In the genomic region with DNA sequence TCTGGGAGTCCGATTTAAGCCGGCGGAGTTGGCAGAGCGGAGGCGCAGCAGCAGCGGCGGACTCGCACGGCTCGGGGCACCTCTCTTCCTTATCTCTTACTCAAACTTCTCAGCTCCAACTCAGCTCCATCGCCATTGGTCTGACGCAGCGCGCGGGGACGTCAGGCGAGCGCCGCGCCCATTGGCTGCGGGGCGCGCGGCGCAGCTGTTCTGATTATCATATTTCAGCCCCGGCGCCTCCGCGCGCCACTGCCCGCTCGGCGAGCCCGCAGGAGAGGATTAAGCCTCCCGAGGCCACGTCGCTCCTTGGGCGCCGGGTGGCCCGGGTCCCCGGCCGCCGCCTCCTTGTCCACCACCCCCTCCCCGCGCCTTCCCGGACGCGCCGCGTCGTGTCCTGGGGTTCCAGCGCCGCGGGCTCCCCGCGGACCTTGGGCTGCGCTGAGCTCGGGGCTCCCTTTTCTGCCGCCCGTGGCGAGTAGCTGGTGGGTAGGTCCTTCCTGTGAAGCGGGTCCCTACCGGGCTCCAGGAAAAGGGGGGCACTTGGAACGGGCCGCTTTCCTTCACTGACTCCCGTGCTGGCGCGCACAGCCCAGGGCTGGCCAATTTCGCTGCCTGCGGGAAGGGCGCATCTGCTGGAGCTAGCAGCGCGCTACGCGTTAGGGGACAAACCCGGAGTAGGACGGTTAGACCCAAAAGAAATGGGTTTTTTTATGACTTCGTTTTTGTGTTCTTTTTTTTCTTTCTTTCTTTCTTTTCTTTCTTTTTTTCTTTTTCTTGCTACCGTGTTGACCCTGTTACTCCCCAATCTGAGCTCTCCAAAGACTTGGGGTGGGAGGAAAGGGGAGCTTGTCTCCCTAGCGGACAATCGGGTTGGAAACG, we compare ENCODE assay signal across 8 mouse cellular contexts. TPM values are rescaled to one million over a fixed set of nuclear protein-coding genes. Genes with fewer than 3 reads are reported as not detected.
DNase-seq lines count a peak whose midpoint lies in the region; ATAC-seq and TF ChIP-seq lines count a peak whose summit lies in the region.

A gene (minus strand): TSS at position 106 of the 879 bp plus-strand sequence.

- ATAC-seq in heart, postnatal 0 days (ENCODE audit: insufficient read depth, low read depth), result peak; percentile 86
- peak; percentile 95 for ATAC-seq in limb, embryonic 14.5 days (ENCODE audit: low FRiP score, low read depth)
- peak; percentile 95 for ATAC-seq in midbrain, embryonic 13.5 days
- ATAC-seq in activated CD4-positive, CD25-positive, alpha-beta regulatory T cell, adult 4 months, result no peak

- peak within 1 kb of the TSS; percentile 83 for H3K27ac ChIP-seq in forebrain, embryonic 10.5 days
- H3K27ac ChIP-seq in heart, postnatal 0 days (ENCODE audit: low read depth), result no peak within 1 kb of the TSS
- no peak within 1 kb of the TSS for H3K27ac ChIP-seq in limb, embryonic 14.5 days (replicated peaks; ENCODE audit: low read depth, low read length)
- H3K27ac ChIP-seq in midbrain, embryonic 13.5 days, result peak within 1 kb of the TSS; percentile 60; the same call in 1 of the 2 replicates

- H3K4me2 ChIP-seq in heart, postnatal 0 days (ENCODE audit: low read depth, low read length), result peak within 1 kb of the TSS; percentile 86
- H3K4me2 ChIP-seq in limb, embryonic 14.5 days (replicated peaks; ENCODE audit: low read depth, low read length, severe bottlenecking), result peak within 1 kb of the TSS; percentile 98
- peak within 1 kb of the TSS; percentile 87 for H3K4me2 ChIP-seq in midbrain, embryonic 13.5 days (replicated peaks)

- no peak for TF ChIP-seq POLR2A in limb, embryonic 14.5 days (IDR thresholded peaks at IDR 0.05; ENCODE audit: borderline replicate concordance, extremely low read depth, insufficient read depth, insufficient read length)

- H3K27me3 ChIP-seq in forebrain, embryonic 10.5 days (ENCODE audit: poor library complexity, severe bottlenecking), result peaks cover 100% of the 10 kb centered on the region
- H3K27me3 ChIP-seq in heart, postnatal 0 days (ENCODE audit: control insufficient read depth, insufficient read depth, low read length), result peaks cover 96% of the 10 kb centered on the region
- H3K27me3 ChIP-seq in limb, embryonic 14.5 days (ENCODE audit: control insufficient read depth, insufficient read depth, low read length), result peaks cover 95% of the 10 kb centered on the region
- H3K27me3 ChIP-seq in midbrain, embryonic 13.5 days, result peaks cover 87% of the 10 kb centered on the region

- peak; percentile 9 for DNase-seq in CD4-positive helper T cell, adult 2 months (ENCODE audit: low read depth, low spot score)
- peak; percentile 67 to 83 for DNase-seq in adrenal gland, adult (ENCODE audit: inconsistent age in 2 of 2, low spot score in 1 of 2)
- DNase-seq in forebrain, embryonic 10.5 days (ENCODE audit: extremely low spot score, low spot score), result peak; percentile 88
- peak; percentile 40 for DNase-seq in heart, postnatal 0 days (ENCODE audit: low spot score)
- peak; percentile 85 for DNase-seq in limb, embryonic 14.5 days (ENCODE audit: low spot score)
- DNase-seq in testis, postnatal 10 days (ENCODE audit: low spot score), result peak; percentile 59

- under 1% methylated on average over 80 of the region's 82 CpGs for WGBS in forebrain, embryonic 10.5 days
- WGBS in heart, postnatal 0 days, result 2% methylated on average over 68 of the region's 82 CpGs
- WGBS in limb, embryonic 14.5 days, result 3% methylated on average over 72 of the region's 82 CpGs
- WGBS in midbrain, embryonic 13.5 days, result 1% methylated on average over 62 of the region's 82 CpGs

- TF ChIP-seq EP300 in heart, postnatal 0 days (IDR thresholded peaks at IDR 0.05; ENCODE audit: low read depth), result no peak

- no peak for TF ChIP-seq CTCF in heart, postnatal 0 days (IDR thresholded peaks at IDR 0.05; ENCODE audit: low read depth)

- peak within 1 kb of the TSS; percentile 67 for H3K4me3 ChIP-seq in forebrain, embryonic 10.5 days
- H3K4me3 ChIP-seq in heart, postnatal 0 days (ENCODE audit: low read depth, low read length), result peak within 1 kb of the TSS; percentile 56
- H3K4me3 ChIP-seq in limb, embryonic 14.5 days (replicated peaks; ENCODE audit: low read length), result peak within 1 kb of the TSS; percentile 58
- peak within 1 kb of the TSS; percentile 54 for H3K4me3 ChIP-seq in midbrain, embryonic 13.5 days (replicated peaks)

- peaks cover 41% of the 10 kb centered on the region for H3K4me1 ChIP-seq in forebrain, embryonic 10.5 days
- H3K4me1 ChIP-seq in heart, postnatal 0 days (ENCODE audit: control insufficient read depth, insufficient read depth), result no peaks in the 10 kb centered on the region
- no peaks in the 10 kb centered on the region for H3K4me1 ChIP-seq in limb, embryonic 14.5 days (ENCODE audit: control insufficient read depth, insufficient read depth, low read length)
- H3K4me1 ChIP-seq in midbrain, embryonic 13.5 days (replicated peaks), result peaks cover 13% of the 10 kb centered on the region

- H3K9ac ChIP-seq in heart, postnatal 0 days (replicated peaks; ENCODE audit: low read depth, low read length), result no peak within 1 kb of the TSS
- peak within 1 kb of the TSS; percentile 48 for H3K9ac ChIP-seq in limb, embryonic 14.5 days (ENCODE audit: low read depth, low read length, severe bottlenecking)
- peak within 1 kb of the TSS; percentile 66 for H3K9ac ChIP-seq in midbrain, embryonic 13.5 days (replicated peaks)

- H3K9me3 ChIP-seq in forebrain, embryonic 10.5 days, result no peaks in the 10 kb centered on the region
- H3K9me3 ChIP-seq in heart, postnatal 0 days (replicated peaks; ENCODE audit: control insufficient read depth, low read length), result no peaks in the 10 kb centered on the region
- H3K9me3 ChIP-seq in limb, embryonic 14.5 days (ENCODE audit: control insufficient read depth, low read length), result no peaks in the 10 kb centered on the region
- no peaks in the 10 kb centered on the region for H3K9me3 ChIP-seq in midbrain, embryonic 13.5 days

- H3K36me3 ChIP-seq in forebrain, embryonic 10.5 days (replicated peaks), result no peaks in the 10 kb centered on the region
- no peaks in the 10 kb centered on the region for H3K36me3 ChIP-seq in heart, postnatal 0 days (replicated peaks; ENCODE audit: control insufficient read depth, insufficient read depth, low read length)
- H3K36me3 ChIP-seq in limb, embryonic 14.5 days (ENCODE audit: control insufficient read depth, insufficient read depth, low read length), result no peaks in the 10 kb centered on the region
- H3K36me3 ChIP-seq in midbrain, embryonic 13.5 days, result no peaks in the 10 kb centered on the region

RNA-seq across cellular contexts. Expression of the gene that starts here (rescaled TPM):
- polyA plus RNA-seq in forebrain, embryonic 10.5 days (2016; fragmentation: Nextera tagmentation; extraction: Ambion mirVana), result 9.5 and 9.6 TPM in 2 replicates
- total RNA-seq in heart, postnatal 0 days (2014; rRNA removed; ENCODE audit: low replicate concordance), result 1.5 TPM in 1 of 2 replicates, not detected in the other
- polyA plus RNA-seq in heart, postnatal 0 days (2015; fragmentation: Nextera tagmentation; extraction: Ambion mirVana), result 0.18 and 0.60 TPM in 2 replicates
- polyA plus RNA-seq in limb, embryonic 14.5 days (2012; rRNA removed), result 3.6 and 4.4 TPM in 2 replicates
- 1.4 and 1.7 TPM in 2 replicates for polyA plus RNA-seq in limb, embryonic 14.5 days (2014; fragmentation: Nextera tagmentation; extraction: Ambion mirVana)
- polyA plus RNA-seq in midbrain, embryonic 13.5 days (2015; fragmentation: Nextera tagmentation; extraction: Ambion mirVana), result 52.9 and 54.3 TPM in 2 replicates
- polyA plus RNA-seq in activated CD4-positive, CD25-positive, alpha-beta regulatory T cell, adult 4 months (2017; shearing (Covaris generic)), result not detected

Comparison
In these comparisons a context has a peak if more than half of its experiments do, and no peak if none do; other contexts are left out.
1. DNase-seq: peak in every context shown above with its lines; median percentile 88 in forebrain, embryonic 10.5 days; 85 in limb, embryonic 14.5 days; 75 in adrenal gland, adult; 59 in testis, postnatal 10 days; 40 in heart, postnatal 0 days; 9 in CD4-positive helper T cell, adult 2 months.
2. H3K27ac ChIP-seq: peak in forebrain, embryonic 10.5 days (single experiment) and midbrain, embryonic 13.5 days (single experiment); none in heart, postnatal 0 days (single experiment) and limb, embryonic 14.5 days (single experiment).
3. Peak in every context shown above with its lines, with median percentiles within 50 percentile points of each other: H3K4me3 ChIP-seq and H3K4me2 ChIP-seq.